Mouse (Mus musculus): ENCODE measurements around the gene Ptx4.

Ptx4 gene

DNA sequence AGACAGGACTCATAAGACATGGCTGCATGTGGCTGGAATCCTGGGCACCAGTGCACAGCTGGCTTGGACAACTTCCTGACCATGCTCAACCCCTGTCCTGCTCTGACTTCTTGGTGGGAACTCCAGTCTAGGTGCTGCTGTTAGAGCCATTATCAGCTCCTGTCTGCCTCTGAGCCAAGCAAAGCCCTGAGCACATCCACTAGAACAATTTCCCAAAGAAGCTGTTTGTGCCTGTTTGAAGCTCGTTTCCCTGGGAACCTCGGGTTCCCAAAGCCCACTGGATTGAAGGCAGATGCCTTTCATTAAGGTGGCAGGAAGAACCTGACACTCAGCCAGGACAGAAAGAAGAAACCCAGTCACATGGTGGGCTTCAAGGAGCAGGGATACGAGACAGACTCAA, at the start of gene Ptx4:
Ptx4 (plus strand) TSS at position 355 of the 400 bp plus-strand sequence.
- no peak for DNase-seq

DNA sequence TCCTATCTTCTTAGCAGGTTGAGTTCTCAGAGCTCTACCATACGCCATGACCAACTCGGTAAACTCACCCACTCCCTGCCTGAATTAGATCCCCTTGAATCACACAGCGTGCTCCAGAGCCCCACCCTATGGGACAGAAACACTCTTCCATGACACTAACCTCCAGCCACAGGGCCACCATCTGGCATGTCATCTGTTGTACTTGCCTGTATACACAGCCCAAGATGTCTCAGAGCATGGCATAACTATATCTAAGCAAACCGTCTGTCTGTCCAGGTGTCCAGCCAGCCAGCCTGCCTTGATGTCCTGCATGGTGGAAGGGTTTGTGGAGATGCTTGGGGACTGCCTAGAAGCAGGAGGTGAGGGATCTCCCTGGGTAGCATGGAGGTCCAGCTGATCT, 43.7 kb upstream of the Ptx4 start:
- peak; percentile 49 to 51 for DNase-seq

GRCm38 (mm10) chr17:25077771-25078372, 42.7 kb upstream of the Ptx4 start:
- peak; percentile 59 to 67 for DNase-seq

GRCm38 (mm10) chr17:25080210-25080609, 40.4 kb upstream of the Ptx4 start:
- DNase-seq, result no peak

GRCm38 (mm10) chr17:25080960-25081381, 39.6 kb upstream of the Ptx4 start:
- DNase-seq, result no peak

DNA sequence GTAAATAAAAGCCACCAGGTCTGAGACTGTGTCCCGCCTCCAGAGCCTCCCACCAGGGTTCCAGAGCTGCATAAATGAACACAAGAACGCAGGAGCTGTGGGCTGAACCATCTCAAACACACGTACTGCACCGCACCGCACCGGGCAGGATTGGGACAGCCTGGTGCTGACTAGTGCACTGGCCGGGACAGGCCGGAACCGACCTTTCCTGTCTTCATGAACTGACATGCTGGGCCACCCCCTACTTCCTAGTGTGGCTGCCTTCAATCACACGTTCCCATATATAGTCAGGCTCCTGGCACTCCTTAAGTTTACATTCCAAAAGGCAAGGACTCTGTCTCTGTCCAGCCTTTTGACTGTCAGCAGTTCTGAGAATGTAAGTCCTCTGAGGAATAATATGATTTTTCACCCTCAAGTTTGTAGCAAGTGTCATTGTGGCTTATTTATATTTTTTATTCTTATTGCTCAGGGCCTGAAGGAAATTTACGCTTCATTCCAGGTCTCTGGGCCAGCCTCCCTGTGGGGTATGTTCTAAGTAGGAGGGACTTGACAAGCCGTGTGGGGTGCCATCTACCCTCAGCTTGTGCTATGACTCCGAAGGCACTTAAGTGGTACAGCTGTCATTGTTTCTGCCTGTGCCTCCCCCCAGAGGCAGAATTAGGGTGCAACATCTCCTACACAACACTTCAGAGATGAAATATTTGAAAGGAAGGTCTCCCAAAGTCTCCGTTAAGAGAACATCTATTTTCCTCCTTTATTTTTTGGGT, 38.3 kb upstream of the Ptx4 start:
- no peak for DNase-seq

DNA sequence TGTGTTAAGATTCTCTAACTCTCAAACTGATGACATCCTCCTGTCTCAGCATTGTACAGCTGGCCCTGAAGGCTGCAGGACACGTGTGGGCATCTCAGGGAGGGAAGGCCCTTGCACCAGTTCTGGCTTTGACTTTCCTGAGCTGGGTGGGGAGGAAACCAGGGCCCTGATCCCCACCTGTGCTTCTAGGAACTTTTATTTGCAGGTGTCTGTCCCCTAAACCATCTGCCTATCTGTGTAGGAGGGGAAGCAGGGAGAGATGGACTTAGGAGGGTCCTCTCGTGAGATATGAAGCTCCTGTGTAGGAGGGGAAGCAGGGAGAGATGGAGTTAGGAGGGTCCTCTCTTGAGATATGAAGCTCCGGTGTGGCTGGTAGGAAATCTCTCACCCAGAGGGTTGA, 37.7 kb upstream of the Ptx4 start:
- DNase-seq, result no peak

DNA sequence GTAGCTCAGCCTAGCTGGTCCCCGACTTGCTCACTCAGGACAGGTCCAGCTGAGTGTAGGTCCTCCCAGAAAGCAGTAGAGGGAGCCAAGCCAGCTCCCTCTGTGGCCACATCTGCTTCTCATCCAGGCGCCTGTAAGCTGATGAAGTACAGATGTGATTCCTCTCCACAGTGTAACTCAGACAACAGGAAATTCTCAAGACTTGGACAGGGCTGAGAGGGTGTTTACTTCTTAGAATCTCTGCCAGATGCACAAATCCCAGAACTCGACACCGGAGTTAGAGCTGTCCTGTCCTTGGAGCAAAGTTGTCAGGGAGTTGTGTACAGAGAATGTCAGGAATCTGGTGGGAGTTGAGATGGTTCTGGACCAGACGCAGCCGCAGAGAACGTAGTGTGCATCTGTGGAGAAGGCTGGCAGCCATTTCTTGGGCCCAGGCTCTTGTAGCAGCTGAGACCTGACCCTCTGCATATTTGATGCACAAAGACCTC, 37.1 kb upstream of the Ptx4 start, which contains the start of gene Tmem204:
Tmem204 (minus strand) TSS at position 148 of the 488 bp plus-strand sequence.
- no peak for DNase-seq

DNA sequence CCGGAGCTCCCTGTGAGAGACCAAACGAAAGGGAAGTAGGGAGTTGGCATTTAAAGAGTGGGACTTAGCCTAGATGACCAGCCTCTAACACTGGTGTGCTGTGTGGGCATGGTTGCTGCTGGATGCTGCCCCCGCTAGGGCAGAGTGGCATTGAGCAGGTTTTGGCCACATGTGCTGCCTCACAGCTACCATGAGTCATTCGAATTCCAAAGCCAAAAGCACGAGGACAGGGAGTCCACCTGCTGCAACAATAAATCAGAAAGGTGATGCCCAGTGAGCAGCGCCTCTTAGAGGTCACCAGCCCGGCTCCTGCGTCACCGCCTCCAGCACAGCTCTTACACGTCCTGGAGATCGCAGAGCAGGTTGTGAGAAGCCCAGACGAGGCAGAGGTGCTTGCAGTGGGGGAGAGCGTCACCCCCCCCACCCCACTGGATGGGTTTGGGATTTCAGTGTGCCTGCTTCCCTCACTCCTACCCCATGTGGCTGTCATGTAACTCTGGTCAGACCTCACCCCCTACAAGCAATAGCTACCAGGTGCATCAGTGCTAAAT, 35.6 kb upstream of the Ptx4 start:
- DNase-seq, result no peak

GRCm38 (mm10) chr17:25086724-25087123, 33.8 kb upstream of the Ptx4 start:
- no peak for DNase-seq

GRCm38 (mm10) chr17:25089158-25089557, 31.4 kb upstream of the Ptx4 start:
- no peak for DNase-seq

GRCm38 (mm10) chr17:25090450-25090849, 30.1 kb upstream of the Ptx4 start:
- DNase-seq, result no peak

DNA sequence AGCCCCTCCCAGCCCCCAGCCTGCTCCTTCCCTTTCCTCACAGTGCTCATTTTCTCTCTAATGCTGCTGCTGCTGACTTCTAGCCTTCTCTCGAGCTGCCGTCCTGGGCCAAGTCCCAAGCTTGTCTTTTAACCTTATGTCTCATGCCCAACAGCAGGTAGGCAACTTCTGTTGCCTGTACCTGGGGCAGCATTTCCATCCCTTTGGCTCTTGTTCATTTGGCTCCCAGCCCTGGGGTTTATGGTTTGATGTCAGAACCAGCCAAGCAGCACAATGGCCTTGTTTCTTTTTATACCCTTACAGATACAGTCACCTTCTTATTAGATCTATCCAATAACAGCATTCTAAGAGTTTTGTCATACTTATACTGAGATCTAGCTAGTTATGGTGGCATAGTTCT, 24.3 kb upstream of the Ptx4 start:
- DNase-seq, result peak; percentile 49 to 58

- no peak for DNase-seq
Measured at GRCm38 (mm10) chr17:25100052-25100451, 20.5 kb upstream of the Ptx4 start.

- DNase-seq, result no peak
Measured at GRCm38 (mm10) chr17:25101338-25101737, 19.2 kb upstream of the Ptx4 start.

GRCm38 (mm10) chr17:25107786-25108185, 12.8 kb upstream of the Ptx4 start:
- DNase-seq, result peak in 1 of 2 experiments; percentile 30

GRCm38 (mm10) chr17:25109578-25109977, 11.0 kb upstream of the Ptx4 start:
- peak; percentile 54 to 59 for DNase-seq

GRCm38 (mm10) chr17:25110590-25110989, 10.0 kb upstream of the Ptx4 start:
- DNase-seq, result no peak

- DNase-seq, result no peak
Measured at GRCm38 (mm10) chr17:25111220-25111619, 9.3 kb upstream of the Ptx4 start.

DNA sequence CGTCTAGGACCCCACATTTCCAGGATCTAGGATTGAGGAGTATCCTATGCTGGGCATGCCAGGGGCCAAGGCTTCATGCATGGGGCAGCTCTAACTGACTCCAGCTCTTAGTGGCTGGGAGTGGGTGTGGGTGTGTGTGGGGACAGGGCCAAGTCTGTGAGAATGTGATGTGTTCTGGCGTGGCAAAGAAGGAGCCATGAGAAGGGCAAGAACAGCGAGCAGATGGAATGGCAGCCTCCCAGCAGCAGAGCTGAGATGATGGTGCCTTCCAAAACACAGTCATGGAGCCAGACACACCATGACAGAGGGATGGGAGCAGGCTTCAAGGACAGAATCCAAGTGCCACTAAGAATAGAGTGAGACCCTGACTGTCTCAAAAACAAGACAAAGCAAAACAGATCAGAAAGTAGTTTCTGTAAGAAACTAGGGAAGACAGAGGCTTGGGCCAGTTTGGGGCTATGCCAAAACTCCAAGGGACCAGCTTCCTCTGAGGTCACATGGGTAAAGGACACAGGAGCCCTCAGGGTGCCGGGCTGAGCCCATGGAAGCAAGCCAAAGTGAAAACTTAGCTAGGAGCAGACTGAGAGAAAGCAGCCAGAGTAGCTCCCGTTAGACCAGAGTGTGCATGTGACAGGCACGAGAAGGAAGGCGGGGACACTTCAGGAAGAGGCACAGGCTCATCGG, 8.7 kb upstream of the Ptx4 start:
- peak; percentile 78 to 79 for DNase-seq

DNA sequence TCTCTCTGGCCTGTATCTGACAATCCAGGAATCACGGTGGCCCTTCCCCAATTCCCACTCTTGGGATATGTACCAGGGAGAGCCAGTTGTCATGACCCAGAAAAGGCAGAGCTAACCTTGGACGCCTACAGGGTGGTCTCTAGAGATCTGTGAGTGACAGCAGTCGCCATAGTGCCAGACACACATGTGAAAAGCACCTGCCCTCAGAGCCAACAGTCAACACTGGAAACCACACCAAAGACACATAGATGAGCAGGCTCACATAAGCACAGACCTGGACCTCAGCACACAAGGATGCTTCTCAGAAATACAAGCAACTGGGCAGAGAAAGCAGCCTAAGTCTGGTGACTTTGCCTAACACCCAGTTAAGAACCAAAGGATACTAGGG, 8.1 kb upstream of the Ptx4 start:
- no peak for DNase-seq

DNA sequence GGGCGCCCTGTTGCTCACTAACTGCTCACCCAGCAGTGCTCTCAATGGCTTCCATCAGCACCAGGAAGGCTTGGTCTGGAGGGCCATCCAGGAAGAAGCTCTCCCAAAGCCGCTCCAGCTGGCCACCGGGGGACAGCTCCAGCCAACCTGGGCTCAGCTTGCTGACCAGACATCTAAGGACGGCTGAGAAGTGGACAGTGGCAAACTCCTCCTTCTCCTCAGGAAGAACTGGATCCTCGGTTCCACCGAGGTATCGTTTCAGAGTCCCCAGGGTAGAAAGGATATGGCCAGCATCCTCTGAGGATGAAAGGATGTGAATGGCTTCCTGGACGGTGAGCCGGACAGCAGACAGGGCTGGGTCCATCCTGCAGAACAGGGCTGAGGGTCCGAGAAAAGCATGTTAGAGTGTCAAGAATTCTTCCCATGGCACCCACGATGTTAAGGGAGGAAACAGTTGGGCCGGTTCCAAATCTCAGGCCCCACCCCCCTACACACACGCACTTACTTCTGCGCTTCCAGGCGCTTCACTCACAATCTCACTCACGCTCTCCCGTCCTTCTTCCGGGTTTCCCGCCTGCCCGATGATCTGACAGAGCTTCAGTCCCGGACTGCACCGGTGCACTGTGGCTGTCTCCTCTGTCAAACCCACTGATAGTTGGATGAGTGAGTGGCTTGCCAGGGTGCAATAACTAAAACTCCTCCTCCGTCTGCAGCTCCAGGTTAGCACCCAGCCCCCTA, 5.5 kb upstream of the Ptx4 start:
- DNase-seq, result peak in 1 of 2 experiments; percentile 26
